Mouse (Mus musculus) G1E (cell line): Measurements from ENCODE around the gene Capn9. TPM values are rescaled to one million over a fixed set of nuclear protein-coding genes. Genes with fewer than 3 reads are reported as not detected.

ENCODE experiments used
- ATAC-seq: 2 replicates; pipeline ENCODE4 v1.8.0; 2016; ENCODE audit warnings: mild to moderate bottlenecking; ENCODE audit not compliant: insufficient number of reproducible peaks, poor library complexity, low FRiP score, severe bottlenecking; ENCODE audit errors: extremely low read depth
- DNase-seq: peaks from one replicate; pipeline ENCODE4 v3.0.0; 2012; ENCODE audit warnings: low spot score
- H3K27me3 ChIP-seq: 2 replicates; pipeline ENCODE4 v1.6.1; 2012; ENCODE audit warnings: mild to moderate bottlenecking, low read length, inconsistent platforms; ENCODE audit not compliant: insufficient read depth
- H3K36me3 ChIP-seq: replicated peaks from 2 replicates; pipeline ENCODE3; 2012; ENCODE audit warnings: mild to moderate bottlenecking, inconsistent platforms
- H3K4me1 ChIP-seq: 2 replicates; pipeline ENCODE4 v1.6.1; 2012; ENCODE audit warnings: low read depth, low read length, inconsistent platforms, mixed read lengths; ENCODE audit not compliant: insufficient read depth
- H3K4me3 ChIP-seq: 2 replicates; pipeline ENCODE4 v1.5.1; 2012; ENCODE audit warnings: low read depth, mild to moderate bottlenecking, inconsistent platforms, low read length, moderate library complexity, mixed read lengths
- H3K9me3 ChIP-seq: replicated peaks from 2 replicates; pipeline ENCODE4 v1.6.1; 2012; ENCODE audit warnings: inconsistent platforms
- CTCF ChIP-seq: IDR thresholded peaks from 2 replicates; pipeline ENCODE4 v1.5.1; 2012; ENCODE audit warnings: low read depth, low read length, inconsistent platforms, mixed read lengths
- GATA1 ChIP-seq: IDR thresholded peaks from 2 replicates; pipeline ENCODE4 v1.6.1; 2012; ENCODE audit warnings: borderline replicate concordance, low read length, inconsistent platforms, mixed read lengths
- GATA2 ChIP-seq: IDR thresholded peaks from 2 replicates; pipeline ENCODE4 v1.6.1; 2012; ENCODE audit warnings: low read depth, low read length, inconsistent platforms, borderline replicate concordance
- POLR2AphosphoS5 ChIP-seq: IDR thresholded peaks from 2 replicates; pipeline ENCODE4 v1.6.1; 2012; ENCODE audit warnings: low read depth, low read length, inconsistent platforms; ENCODE audit not compliant: insufficient replicate concordance
- TAL1 ChIP-seq: conservative IDR thresholded peaks from 2 replicates; pipeline ENCODE4 v1.6.1; 2012; ENCODE audit warnings: low read depth, low read length, inconsistent platforms, mixed read lengths
- polyA plus RNA-seq: library from polyadenylated mRNA; stranded (reverse); fragments of >175 nt; gene quantifications from 2 replicates; pipeline ENCODE4 v1.2.3, GENCODE M21; 2012
- total RNA-seq, 2 experiments: library from RNA; stranded (forward) in 1 of 2; stranded (reverse) in 1 of 2; fragments of 200-1000 nt in 1 of 2; fragments of >200 nt in 1 of 2; fragmentation: Nextera tagmentation in 1 of 2; gene quantifications; 2 replicates each; pipeline ENCODE4 v1.2.3; 2014 to 2017

The Capn9 gene
- total and polyA plus RNA-seq, 3 experiments: not detected

- Histone ChIP-seq H3K9me3 (peaks cover 4% of the 10 kb centered on the region), H3K36me3 (peaks cover 4% of the 10 kb centered on the region), H3K4me3 (no peak overlapping the region), H3K4me1 (no peaks in the 10 kb centered on the region), H3K27me3 (peaks cover 8% of the 10 kb centered on the region; the same call in 1 of the 2 replicates)
- TF ChIP-seq POLR2AphosphoS5: no peak
- TF ChIP-seq GATA2: no peak
- no peak for TF ChIP-seq TAL1
- no peak for TF ChIP-seq GATA1
- TF ChIP-seq CTCF: no peak
- DNase-seq (no peak), ATAC-seq (no peak)
Observed at GRCm38 (mm10) chr8:124630489-124630888, 54.6 kb downstream of the Capn9 start.

GRCm38 (mm10) chr8:124630891-124631290, 55.0 kb downstream of the Capn9 start:
- TF ChIP-seq POLR2AphosphoS5: no peak
- no peak for TF ChIP-seq GATA2
- no peak for TF ChIP-seq TAL1
- no peak for TF ChIP-seq GATA1
- TF ChIP-seq CTCF: no peak
- Histone ChIP-seq H3K9me3 (peaks cover 4% of the 10 kb centered on the region), H3K27me3 (peaks cover 8% of the 10 kb centered on the region; the same call in 1 of the 2 replicates), H3K36me3 (peaks cover 6% of the 10 kb centered on the region), H3K4me1 (no peaks in the 10 kb centered on the region), H3K4me3 (no peak overlapping the region)
- ATAC-seq (no peak), DNase-seq (no peak)

GRCm38 (mm10) chr8:124631966-124632365, 56.1 kb downstream of the Capn9 start:
- Histone ChIP-seq H3K9me3 (no peaks in the 10 kb centered on the region), H3K27me3 (peaks cover 8% of the 10 kb centered on the region; the same call in 1 of the 2 replicates), H3K4me1 (no peaks in the 10 kb centered on the region), H3K36me3 (peaks cover 17% of the 10 kb centered on the region), H3K4me3 (no peak overlapping the region)
- ATAC-seq (no peak), DNase-seq (no peak)
- TF ChIP-seq GATA2 (no peak), POLR2AphosphoS5 (no peak), CTCF (no peak), GATA1 (no peak), TAL1 (no peak)

- no peak for TF ChIP-seq GATA2
- DNase-seq: no peak
- peaks cover 8% of the 10 kb centered on the region; the same call in 1 of the 2 replicates for H3K27me3 ChIP-seq
- H3K9me3 ChIP-seq: no peaks in the 10 kb centered on the region
- no peaks in the 10 kb centered on the region for H3K4me1 ChIP-seq
- peaks cover 29% of the 10 kb centered on the region for H3K36me3 ChIP-seq
- no peak overlapping the region for H3K4me3 ChIP-seq
- no peak for ATAC-seq
Observed at GRCm38 (mm10) chr8:124633001-124633703, 57.2 kb downstream of the Capn9 start.

GRCm38 (mm10) chr8:124634411-124635246, 58.7 kb downstream of the Capn9 start:
- Histone ChIP-seq H3K36me3 (peaks cover 43% of the 10 kb centered on the region), H3K9me3 (no peaks in the 10 kb centered on the region), H3K4me3 (no peak overlapping the region), H3K27me3 (peaks cover 8% of the 10 kb centered on the region; the same call in 1 of the 2 replicates), H3K4me1 (no peaks in the 10 kb centered on the region)
- DNase-seq (no peak), ATAC-seq (no peak)
- TF ChIP-seq GATA1: no peak
- no peak for TF ChIP-seq GATA2
- no peak for TF ChIP-seq TAL1
- no peak for TF ChIP-seq POLR2AphosphoS5
- TF ChIP-seq CTCF: no peak

GRCm38 (mm10) chr8:124635247-124635502, 59.3 kb downstream of the Capn9 start:
- H3K4me3 ChIP-seq: no peak overlapping the region
- no peaks in the 10 kb centered on the region for H3K4me1 ChIP-seq
- no peaks in the 10 kb centered on the region for H3K9me3 ChIP-seq
- peaks cover 49% of the 10 kb centered on the region for H3K36me3 ChIP-seq
- H3K27me3 ChIP-seq: peaks cover 8% of the 10 kb centered on the region; the same call in 1 of the 2 replicates
- DNase-seq (no peak), ATAC-seq (no peak)
- TF ChIP-seq POLR2AphosphoS5: no peak
- no peak for TF ChIP-seq GATA2
- TF ChIP-seq GATA1: no peak
- TF ChIP-seq CTCF: no peak
- TF ChIP-seq TAL1: no peak
